Mouse (Mus musculus): ENCODE data around the gene Myrf.

Myrf gene

GRCm38 (mm10) chr19:10247165-10247564 is 6.6 kb upstream of the Myrf start:
- no peak for DNase-seq

DNA sequence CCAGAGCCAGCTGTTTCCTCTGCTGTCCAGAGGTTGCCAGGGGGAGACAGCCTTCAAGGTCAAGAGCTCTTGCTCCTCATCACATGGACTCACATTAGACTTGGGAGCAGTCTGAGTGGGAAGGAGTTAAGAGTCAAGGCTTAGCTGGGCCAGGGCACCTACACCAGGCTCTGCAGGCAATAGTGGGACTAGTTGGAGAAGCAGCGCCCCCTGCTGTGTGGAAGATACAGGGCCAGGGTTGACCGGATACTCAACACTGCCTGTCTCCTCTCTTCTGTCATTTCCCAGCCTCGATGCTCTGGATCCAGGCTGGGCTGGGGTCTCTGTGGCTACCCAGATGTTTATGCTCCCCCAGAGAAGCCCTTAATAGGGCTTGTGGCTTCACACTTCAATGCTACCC is 3.6 kb upstream of the Myrf start:
- no peak for DNase-seq

DNA sequence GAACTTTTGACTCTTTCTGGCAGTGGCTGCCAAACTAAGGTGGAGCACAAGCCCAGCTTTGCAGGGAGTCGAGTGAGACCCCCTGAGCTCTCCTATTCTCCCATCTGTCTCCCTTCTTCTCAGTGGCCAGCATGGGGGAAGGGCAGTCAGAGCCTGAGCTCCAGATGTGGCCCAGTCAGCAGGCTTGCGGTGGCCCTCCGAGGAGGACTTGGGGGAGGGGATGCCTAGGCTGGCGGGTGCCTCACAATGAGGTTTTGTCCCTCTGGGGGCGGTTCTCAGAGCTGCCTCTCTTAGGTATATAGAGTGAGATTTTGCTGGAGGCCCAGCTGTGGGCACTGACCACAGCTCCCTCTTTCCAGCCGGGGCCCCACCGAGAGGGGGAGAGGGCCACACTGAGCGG is 2.4 kb upstream of the Myrf start:
- no peak for DNase-seq

- DNase-seq, result no peak
Observed at GRCm38 (mm10) chr19:10239975-10240653, 434 bp downstream of the Myrf start.

- DNase-seq, result no peak
Observed at GRCm38 (mm10) chr19:10239419-10239818, 1.1 kb downstream of the Myrf start.

DNA sequence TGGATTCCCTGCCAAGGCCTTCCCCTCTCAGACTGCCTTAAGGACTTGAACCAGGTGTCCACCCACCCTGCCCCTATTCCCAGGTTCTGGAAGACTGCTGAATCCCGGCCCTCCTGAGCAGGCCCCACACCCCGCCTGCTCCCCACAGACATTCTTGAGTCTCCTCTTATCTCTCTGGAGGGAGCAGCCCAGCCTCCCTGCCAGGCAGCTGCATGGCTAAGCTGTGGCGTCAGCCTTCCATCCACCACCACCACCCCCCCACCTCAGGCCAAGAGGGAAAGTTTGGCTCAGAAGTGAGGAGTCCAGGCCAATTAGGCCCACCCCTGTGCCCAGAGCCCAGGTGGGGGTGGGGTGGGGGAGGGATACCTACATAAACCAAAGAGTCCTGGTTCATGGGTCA is 2.1 kb downstream of the Myrf start:
- no peak for DNase-seq

DNA sequence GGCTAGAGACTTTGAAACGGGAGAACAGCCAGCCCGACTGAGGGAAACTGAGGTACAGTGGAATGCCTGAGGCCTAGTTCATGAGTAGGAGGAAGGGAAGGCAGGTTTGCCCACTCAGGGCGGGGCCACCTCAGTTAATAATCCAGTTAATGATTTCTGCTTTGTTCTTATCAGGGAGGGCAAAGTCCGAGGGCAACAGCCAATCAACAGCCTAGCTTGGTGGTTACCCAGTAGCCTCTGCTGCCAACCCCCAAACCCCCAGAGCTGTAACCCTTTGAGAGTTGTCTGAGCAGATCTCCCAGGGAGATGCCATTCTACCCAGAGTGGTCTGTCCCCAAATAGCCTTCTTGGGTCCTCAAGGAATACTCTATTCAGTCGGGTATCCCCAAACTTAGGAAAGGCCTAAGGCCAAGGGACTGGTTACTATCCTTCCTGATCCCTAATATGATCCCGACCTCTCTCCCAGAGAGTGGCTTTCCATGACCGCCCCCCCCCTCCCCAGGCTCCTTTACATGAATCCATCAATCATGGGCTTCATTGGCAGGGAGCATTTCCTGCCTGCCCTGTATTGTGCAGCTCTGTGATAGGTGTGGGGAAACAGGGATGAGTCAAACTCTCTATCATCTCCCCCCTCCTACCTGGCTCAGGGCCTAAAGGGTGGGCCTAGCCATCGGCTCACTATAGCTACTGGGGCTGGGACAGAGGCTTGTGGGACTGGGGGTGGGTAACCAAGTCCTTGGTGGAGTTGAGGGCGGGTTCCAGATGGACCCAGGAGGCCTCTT is 4.6 kb downstream of the Myrf start:
- DNase-seq, result no peak

DNA sequence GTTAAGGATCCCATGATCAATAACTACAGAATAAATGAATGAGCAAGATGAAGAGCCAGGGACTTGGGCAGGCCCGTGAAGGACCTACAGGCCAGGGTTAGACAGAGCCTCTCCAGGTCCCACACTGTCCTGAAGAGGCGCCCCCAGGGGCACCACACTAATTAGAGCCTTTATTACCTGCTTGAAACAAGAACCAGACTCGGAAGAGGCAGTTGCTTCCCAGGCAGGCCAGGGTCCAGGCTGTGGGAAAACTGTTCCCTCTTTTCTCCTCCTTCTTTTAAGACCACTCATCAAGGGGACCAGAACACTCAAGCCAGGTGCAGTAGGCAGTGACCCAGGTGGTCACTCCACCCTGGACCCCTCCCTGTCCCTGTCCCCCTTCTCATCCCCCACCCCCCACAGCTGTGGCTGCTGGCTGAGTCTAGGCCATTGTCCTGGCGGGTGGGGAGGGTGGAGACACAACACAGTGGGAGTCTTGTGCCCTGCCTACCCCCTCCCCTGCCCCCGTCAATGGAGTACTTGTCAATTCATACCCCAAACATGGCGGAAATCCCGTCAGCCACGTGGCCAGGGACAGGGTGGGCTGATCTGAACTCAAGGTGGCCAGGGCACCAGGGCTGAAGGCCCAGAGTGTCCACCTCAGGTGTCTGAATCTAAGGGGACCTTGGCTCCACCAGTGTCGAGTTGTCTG is 8.1 kb downstream of the Myrf start:
- DNase-seq, result no peak

DNA sequence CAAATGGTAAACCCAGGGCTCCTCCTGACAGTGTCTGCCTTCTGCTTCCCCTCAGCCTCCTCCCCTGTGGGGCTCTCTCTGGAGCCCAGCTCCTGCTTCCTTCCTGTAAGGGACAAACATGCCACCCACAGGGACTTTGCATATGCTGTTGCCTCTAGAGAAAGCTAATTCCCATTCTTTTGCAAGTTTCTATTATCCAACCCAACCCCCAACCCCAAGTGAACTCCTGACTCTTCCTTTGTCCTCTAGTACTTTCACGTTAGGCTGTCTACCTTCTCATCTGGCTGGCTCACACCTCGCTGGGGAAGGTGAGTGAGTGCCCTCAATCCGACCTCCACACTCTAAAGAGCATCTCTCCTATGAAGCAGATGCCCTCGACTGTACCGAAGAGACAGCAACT is 8.7 kb downstream of the Myrf start:
- DNase-seq, result no peak

DNA sequence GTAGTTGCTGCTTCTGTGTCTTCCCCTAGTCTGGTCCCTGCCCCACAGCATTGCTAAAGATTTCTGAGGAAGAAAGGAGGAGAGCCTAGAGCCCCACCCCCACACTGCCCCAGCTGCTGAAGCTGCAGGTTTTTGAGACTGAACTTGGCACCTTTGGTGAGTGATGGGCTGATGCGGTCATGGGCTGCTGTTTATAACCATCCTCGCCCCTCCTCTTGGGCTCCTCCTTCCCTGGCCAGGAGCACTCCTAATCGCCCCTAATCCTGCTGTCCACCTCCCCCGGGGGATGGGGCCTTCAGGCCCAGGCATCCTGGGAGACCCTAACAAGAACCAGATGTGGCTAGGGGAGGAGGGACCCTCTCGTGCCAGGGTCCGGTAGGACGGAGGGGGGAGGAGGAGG is 9.5 kb downstream of the Myrf start:
- DNase-seq, result no peak

DNA sequence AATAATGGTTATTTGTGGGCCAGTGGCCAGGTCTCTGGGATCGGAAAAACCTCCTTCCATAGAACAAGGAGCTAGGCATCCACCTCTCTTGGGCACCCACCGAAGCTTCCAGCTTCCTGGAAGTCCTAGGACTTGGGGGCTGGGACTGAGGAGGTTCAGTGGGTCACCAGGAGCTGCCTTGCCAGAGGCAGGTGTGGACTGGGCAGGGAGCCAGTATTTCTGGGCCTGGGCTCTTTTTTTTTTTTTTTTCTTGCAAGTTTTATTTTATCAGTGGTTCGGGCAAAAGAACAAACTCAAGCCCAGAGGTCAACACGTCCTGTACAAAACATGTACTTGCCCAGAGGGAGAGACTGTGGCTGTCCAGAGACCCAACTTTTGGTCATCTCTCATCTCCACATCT is 14.8 kb downstream of the Myrf start:
- no peak for DNase-seq

- no peak for DNase-seq
Observed at GRCm38 (mm10) chr19:10224637-10225453, 15.7 kb downstream of the Myrf start.

DNA sequence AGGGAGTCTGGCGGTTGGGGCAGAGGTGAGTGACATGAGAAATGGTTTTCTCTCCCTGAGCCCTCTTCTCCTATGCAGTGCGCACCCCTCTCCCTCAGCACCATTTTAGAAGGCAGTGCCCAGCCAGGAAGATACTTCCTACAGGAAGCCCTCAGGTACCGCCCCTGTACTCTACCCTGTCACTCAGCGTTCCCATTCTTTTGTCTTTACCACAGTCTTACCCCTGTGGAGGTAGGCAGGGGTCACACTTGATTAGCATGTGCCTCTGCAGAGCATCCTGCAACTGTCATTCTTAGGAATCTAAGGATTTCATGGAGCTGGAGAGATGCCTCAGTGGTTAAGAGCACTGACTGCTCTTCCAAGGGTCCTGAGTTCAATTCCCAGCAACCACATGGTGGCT is 17.0 kb downstream of the Myrf start:
- DNase-seq, result no peak

DNA sequence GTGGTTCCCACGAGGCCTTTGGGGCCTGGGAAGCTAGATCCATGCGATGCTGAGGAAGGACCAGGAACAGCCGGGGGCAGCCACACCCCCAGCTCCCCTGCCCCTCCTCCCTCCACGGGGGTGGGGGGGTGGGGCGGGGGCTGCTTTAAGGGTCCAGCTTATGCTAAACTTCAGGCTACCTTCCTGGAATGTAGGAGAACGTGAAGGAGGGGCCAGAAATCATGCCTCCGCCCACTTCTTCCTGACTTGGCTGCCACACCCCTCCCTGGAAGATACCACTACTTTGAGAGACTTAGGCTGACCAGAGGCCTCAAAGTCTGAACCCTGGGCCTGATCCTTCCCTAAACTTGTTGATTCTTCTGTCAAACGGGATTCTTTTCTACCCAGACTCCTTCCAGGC is 17.9 kb downstream of the Myrf start:
- no peak for DNase-seq

DNA sequence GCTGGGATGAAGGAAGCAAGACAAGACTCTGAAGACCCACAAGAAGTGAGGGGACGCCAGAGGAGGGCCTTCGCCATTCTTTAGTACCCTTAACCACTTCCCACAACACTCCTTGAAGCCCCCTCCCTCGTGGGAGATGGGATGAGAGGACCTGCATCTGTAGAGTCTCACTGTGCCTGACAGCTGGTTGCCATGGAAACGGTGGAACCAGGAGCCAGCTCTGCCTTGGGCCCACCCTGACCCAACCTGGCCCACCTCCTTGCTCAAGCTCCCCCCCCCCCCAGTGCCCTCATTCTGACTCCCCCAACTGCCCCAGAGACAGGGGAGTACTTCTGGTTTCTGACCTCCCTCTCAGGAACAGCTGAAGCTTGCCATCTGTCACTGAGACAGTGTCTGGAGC is 19.0 kb downstream of the Myrf start:
- no peak for DNase-seq

- no peak for DNase-seq
Observed at GRCm38 (mm10) chr19:10219593-10219992, 21.0 kb downstream of the Myrf start.

- no peak for DNase-seq
Observed at GRCm38 (mm10) chr19:10219108-10219507, 21.4 kb downstream of the Myrf start.

GRCm38 (mm10) chr19:10216101-10216500 is 24.4 kb downstream of the Myrf start:
- no peak for DNase-seq

- DNase-seq, result no peak
Observed at GRCm38 (mm10) chr19:10213796-10214471, 26.6 kb downstream of the Myrf start.

DNA sequence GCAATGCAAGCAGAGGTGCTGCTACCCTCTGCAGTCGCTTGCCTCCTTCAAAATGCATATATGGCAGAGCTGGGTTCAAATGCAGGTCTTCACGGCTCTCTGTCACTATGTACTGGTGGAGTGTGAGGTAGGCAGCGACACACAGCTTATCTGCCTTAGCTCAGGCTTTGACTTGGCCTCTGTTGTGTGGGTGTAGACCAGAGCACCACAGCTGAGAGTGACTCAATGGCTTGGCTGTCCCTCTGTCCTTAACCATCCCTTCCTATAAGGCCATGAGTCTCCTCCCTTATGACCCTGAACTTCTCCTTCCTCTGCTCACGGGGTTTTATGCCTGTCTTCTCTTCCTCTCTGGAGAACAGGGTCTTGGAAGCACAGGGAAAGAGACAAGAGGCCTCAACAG is 29.7 kb downstream of the Myrf start:
- no peak for DNase-seq

DNA sequence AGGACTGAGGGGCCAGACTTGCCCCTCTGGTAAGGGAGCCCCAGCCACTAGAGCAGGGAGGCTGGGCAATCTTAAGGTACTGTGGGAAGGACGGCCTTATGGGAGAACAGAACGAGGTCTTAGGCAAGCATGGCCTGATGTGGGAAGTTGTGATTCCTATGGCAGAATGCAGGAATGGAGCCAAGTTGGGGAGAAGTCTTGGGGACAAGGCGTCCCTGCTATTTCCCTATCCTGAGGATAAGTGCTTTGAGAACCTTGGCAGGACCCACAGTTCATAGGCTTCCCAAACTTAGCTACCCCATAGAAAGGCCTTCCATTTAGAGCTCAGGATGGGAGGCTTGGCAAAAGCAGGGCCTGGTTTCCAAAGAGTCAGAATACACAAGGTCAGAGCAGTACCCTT is 31.7 kb downstream of the Myrf start:
- DNase-seq, result no peak

- DNase-seq, result no peak
Observed at GRCm38 (mm10) chr19:10205051-10205450, 35.5 kb downstream of the Myrf start.

DNA sequence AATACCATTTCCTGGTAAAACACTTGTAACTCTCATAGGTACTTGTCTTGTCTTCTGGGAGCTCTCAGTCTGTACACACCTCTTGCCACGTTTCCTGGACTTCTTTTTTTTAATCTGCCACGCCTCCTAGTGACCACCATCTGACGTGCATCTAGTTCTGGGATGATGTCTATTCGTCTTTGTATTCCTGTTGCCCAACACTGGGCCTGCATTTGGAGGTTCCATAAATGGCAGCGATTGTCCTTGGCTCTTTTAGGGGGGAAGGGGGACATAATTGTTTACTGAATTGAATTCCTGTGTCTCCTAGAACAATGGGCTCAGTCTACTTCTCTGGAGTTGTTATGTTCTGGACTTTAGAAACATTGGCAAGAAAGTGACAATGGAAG is 35.9 kb downstream of the Myrf start:
- no peak for DNase-seq
